Mouse (Mus musculus) embryonic facial prominence, embryonic 13.5 days (tissue): Measurements from ENCODE around the gene Adgrg3. TPM values are rescaled to one million over a fixed set of nuclear protein-coding genes. Genes with fewer than 3 reads are reported as not detected.

Experiments used
- ATAC-seq: fragments of 200-750 bp; cut with Nextera tagmentation; 2 replicates; pipeline ENCODE4 v1.8.0; 2017; ENCODE audit warnings: low read depth; ENCODE audit not compliant: insufficient number of reproducible peaks, insufficient read depth, low FRiP score, low TSS enrichment
- H3K27ac ChIP-seq: fragments of 300-500 bp; sonication (generic); 2 replicates; pipeline ENCODE4 v1.5.1; 2015; ENCODE audit warnings: moderate library complexity, mild to moderate bottlenecking, inconsistent platforms
- H3K27me3 ChIP-seq: fragments of 300-500 bp; sonication (generic); 2 replicates; pipeline ENCODE4 v1.6.1; 2015; ENCODE audit warnings: mild to moderate bottlenecking, inconsistent platforms
- H3K36me3 ChIP-seq: fragments of 300-500 bp; sonication (generic); 2 replicates; pipeline ENCODE4 v1.6.1; 2015; ENCODE audit warnings: mild to moderate bottlenecking, inconsistent platforms
- H3K4me1 ChIP-seq: fragments of 300-500 bp; sonication (generic); 2 replicates; pipeline ENCODE4 v1.6.1; 2015; ENCODE audit warnings: inconsistent platforms
- H3K4me2 ChIP-seq: fragments of 300-500 bp; sonication (generic); 2 replicates; pipeline ENCODE4 v1.6.1; 2015; ENCODE audit warnings: moderate library complexity, mild to moderate bottlenecking, inconsistent platforms
- H3K4me3 ChIP-seq: fragments of 300-500 bp; sonication (generic); 2 replicates; pipeline ENCODE4 v1.5.1; 2015; ENCODE audit warnings: mild to moderate bottlenecking, inconsistent platforms
- H3K9ac ChIP-seq: fragments of 300-500 bp; sonication (generic); 2 replicates; pipeline ENCODE4 v1.6.1; 2015; ENCODE audit warnings: mild to moderate bottlenecking, inconsistent platforms
- H3K9me3 ChIP-seq: fragments of 300-500 bp; sonication (generic); 2 replicates; pipeline ENCODE4 v1.6.1; 2016; ENCODE audit warnings: inconsistent platforms
- WGBS: fragments of 180-500 bp; shearing (Covaris S2); methylation state at CpG from one replicate; pipeline ENCODE4 v1.1.7; 2015; ENCODE audit warnings: mixed read lengths; 5-methylcytosine and 5-hydroxymethylcytosine counted together
- polyA plus RNA-seq: library from polyadenylated mRNA; unstranded; fragments of >200 nt; fragmentation: Nextera tagmentation; extraction: Ambion mirVana; gene quantifications from 2 replicates; pipeline ENCODE4 v1.2.1, GENCODE M21; 2015

Adgrg3 gene
- polyA plus RNA-seq, 1 experiment from 2014 or later, result 2.8 TPM

DNA sequence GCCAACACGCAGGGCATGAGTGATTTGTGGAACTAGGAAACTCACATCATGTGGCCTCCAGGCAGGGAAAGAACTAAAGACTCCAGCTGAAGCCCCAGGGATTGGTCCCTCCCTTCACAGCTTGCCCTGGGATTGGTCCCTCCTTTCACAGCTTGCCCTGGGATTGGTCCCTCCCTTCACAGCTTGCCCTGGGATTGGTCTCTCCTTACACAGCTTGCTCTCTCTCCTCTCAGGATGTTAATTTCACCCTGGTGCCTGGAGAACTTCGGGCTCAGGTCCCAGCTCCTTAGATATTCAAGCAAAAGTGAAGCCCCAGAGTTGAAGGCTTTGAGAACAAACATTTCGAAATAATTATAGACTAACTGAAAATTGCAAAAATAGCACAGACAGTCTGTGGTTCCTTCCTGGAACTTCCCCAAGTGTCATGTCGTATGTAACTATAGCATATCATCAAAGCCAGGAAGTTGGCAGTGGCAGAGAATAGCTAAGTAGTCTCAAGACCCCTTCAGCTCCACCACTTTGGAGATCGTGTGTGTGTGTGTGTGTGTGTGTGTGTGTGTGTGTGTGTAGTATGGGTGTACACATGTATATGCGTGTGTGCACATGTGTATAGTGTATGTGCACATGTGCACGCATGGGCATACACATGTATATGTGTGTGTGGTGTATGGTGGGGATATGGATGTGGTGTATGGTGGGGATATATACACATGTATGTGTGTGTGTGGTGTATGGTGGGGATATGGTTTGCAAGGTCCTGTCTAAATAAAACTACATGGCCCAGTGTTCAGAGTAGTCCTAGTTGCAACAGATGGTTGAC, 19.8 kb downstream of the Adgrg3 start:
- 62% methylated on average over 7 of the region's 7 CpGs for WGBS
- peak; percentile 81; the same call in 1 of the 2 replicates for ATAC-seq

DNA sequence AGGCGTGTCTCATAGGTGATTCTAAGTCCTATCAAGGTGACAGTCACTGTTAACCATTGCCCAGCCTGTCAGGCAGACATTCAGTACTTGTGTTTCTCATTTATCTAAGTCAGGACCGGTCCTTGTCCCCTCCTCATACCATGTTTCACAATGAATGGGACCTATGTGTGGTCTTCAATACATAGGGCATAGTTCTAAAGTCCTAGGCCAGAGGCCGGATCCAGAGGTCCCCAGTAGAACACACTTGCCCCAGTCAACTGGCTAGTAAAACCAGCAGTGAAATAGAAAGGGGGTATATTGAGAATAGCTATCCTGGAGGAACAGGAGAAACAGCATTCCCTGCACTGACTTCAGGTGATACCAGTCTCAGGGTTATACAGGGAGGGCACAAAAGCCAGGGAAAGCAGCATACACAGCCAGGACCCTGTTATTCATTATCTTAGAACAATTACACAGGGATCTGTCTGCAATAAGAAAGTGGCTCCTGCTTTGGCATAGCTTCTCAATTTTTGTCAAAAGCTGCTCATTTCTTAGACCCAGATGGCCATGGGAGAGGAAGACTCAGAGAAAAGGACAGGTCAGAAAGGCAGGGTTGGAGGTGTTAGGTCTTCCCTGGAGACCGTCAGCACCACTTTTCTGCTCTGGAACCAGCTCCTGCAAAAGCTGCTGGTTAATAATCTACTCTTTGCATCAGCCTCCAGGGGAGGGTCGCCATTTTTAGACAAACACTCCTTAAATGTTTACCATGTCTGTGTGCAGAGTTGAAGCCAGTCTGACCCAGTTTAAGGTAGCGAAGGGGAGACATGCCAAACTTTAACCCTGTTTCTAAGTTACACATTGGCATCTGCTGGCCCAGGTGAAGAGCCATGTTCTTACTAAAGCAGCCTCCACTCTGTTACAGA, 24.6 kb downstream of the Adgrg3 start:
- H3K4me2 ChIP-seq, result no peak overlapping the region
- WGBS, result 70% methylated on average over 6 of the region's 6 CpGs

More for the DNA sequence above, 19.8 kb downstream of the Adgrg3 start:
- Histone ChIP-seq H3K36me3 (no peaks in the 10 kb centered on the region), H3K27me3 (no peaks in the 10 kb centered on the region), H3K27ac (no peak overlapping the region), H3K4me1 (0 out of 2 replicates have a peak, but pooled peaks cover 7% of the 10 kb centered on the region), H3K9me3 (no peaks in the 10 kb centered on the region), H3K9ac (no peak overlapping the region), H3K4me3 (no peak overlapping the region), H3K4me2 (no peak overlapping the region)

DNA sequence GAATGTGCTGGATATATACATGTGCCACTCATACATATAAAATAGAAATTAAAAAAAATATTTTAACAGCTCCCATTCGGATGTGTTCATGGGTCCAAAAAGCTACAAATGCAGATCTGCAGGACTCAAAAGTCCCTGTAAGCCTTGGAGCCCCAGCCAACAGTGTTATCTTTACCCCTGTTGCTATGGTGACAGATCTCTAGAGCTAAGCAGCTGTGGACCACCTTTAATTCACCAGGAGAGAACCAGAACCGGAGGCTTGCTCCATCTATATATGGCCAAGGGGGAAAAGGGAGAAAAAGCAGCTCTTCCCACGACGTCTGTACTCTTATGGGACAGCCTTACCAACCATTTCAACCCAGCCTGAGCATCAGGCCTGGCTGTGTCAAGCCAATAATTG, 27.3 kb downstream of the Adgrg3 start:
- no peaks in the 10 kb centered on the region for H3K36me3 ChIP-seq
- no peak overlapping the region for H3K4me3 ChIP-seq
- H3K27ac ChIP-seq, result no peak overlapping the region
- WGBS, result 65% methylated on average over 4 of the region's 4 CpGs
- H3K9ac ChIP-seq, result no peak overlapping the region
- no peak overlapping the region for H3K4me2 ChIP-seq
- H3K9me3 ChIP-seq, result no peaks in the 10 kb centered on the region
- H3K4me1 ChIP-seq, result no peaks in the 10 kb centered on the region
- no peak for ATAC-seq
- no peaks in the 10 kb centered on the region for H3K27me3 ChIP-seq

More for the DNA sequence above, 24.6 kb downstream of the Adgrg3 start:
- H3K9me3 ChIP-seq, result no peaks in the 10 kb centered on the region
- no peaks in the 10 kb centered on the region for H3K4me1 ChIP-seq
- no peaks in the 10 kb centered on the region for H3K36me3 ChIP-seq
- H3K9ac ChIP-seq, result no peak overlapping the region
- H3K27ac ChIP-seq, result no peak overlapping the region
- H3K4me3 ChIP-seq, result no peak overlapping the region
- H3K27me3 ChIP-seq, result no peaks in the 10 kb centered on the region
- no peak for ATAC-seq

DNA sequence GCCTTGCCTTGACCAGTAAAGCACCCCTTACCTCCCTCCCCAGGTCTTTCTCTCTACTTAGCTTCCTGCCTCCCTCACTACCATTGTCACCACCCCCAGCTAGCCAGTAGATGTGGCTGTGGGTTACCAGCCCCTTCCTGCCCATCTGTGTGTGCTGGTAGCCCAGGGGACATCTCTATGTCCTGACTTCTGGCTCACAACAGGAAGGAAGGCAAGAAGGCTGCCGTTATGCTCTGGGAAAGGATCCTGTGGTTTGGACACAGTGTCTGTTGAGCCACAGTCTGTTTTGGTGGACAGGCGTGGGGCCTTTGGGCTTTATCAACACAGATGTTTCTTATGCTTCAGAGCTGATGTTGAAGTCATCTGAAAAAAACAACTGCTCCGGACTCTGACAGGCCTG, 29.5 kb downstream of the Adgrg3 start:
- Histone ChIP-seq H3K27me3 (no peaks in the 10 kb centered on the region), H3K36me3 (no peaks in the 10 kb centered on the region), H3K27ac (no peak overlapping the region), H3K9me3 (no peaks in the 10 kb centered on the region), H3K4me1 (no peaks in the 10 kb centered on the region), H3K4me3 (no peak overlapping the region), H3K4me2 (no peak overlapping the region), H3K9ac (no peak overlapping the region)
- 54% methylated on average over 3 of the region's 3 CpGs for WGBS
- no peak for ATAC-seq

DNA sequence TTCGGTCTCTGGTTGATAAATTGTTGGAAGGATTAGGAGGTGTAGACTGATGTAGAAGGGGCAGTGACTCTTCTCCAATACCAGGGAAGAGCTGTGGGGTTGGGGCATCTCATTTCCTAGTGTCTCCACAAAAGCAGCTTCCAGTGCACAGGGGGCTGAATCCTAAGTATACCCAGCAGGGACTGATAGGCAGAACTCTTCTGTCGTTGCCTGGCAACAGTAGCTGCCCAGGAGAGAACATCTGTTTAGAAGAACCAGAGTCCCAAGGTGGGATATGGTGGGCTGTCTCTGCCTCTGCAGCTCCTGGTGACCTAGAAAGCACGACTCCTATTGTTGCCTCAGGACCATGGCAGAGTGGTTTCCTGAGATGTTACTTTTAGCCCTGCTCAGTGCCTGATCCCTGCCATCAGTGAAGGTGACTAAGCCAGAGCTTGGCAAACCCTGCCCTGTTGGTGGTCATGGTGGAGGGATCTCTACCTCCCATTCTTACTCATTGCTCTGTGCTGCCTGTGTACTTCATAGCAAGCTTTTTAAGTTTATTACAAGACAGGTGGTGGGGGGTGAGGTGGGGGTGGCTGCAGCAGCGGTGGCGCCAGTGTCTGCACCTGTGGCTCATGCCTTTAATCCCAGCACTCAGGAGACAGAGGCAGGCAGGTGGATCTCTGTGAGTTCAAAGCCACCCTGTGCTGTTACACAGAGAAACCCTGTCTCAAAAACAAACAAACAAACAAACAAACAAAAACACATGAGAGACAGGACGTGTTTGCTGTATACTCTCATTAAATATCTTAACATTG, 30.6 kb downstream of the Adgrg3 start:
- Histone ChIP-seq H3K9ac (no peak overlapping the region), H3K9me3 (no peaks in the 10 kb centered on the region), H3K4me3 (no peak overlapping the region), H3K27ac (no peak overlapping the region), H3K4me2 (no peak overlapping the region), H3K4me1 (no peaks in the 10 kb centered on the region), H3K36me3 (no peaks in the 10 kb centered on the region), H3K27me3 (no peaks in the 10 kb centered on the region)
- WGBS, result 69% methylated on average over 6 of the region's 6 CpGs
- no peak for ATAC-seq

DNA sequence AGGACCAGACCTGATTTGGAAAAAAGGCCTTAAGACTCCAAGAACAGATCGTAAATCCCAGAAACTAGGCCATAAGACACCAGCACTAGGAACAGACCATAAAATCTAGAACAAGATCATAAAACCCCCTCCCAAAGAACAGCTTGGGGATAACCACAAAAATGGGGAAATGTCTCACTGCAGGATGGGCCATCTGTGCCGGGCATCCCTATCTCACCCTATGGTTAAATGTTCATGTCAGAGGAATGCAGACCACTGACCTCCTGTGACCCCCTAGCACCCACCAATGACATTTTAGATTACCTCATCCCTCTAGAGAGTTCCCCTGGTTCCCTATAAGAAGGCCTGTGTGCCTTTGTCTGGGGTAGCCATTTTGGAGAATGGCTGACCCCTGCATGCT, 32.1 kb downstream of the Adgrg3 start:
- no peak for ATAC-seq
- Histone ChIP-seq H3K4me1 (no peaks in the 10 kb centered on the region), H3K4me3 (no peak overlapping the region), H3K9ac (no peak overlapping the region), H3K36me3 (no peaks in the 10 kb centered on the region), H3K9me3 (no peaks in the 10 kb centered on the region), H3K27ac (no peak overlapping the region), H3K4me2 (no peak overlapping the region), H3K27me3 (no peaks in the 10 kb centered on the region)
- 71% methylated on average over 2 of the region's 2 CpGs for WGBS

DNA sequence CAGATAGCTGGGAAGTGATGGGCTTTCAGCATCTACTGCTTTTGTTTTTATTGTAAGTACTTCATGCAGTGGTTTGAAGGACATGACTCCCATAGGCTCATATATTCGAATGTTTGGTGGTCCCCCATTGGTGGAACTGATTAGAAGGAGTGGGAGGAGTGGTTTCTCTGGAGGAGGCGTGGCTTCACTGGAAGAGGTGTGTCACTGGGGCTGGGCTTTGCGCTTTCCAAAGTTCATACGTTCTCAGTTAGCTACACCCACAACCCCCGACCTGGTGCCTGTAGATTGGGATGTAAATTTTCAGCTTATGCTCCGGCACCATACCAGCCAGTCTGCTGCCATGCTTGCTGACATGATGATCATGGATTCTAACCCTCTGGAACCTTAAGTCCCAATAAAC, 36.9 kb downstream of the Adgrg3 start:
- Histone ChIP-seq H3K27me3 (no peaks in the 10 kb centered on the region), H3K9ac (no peak overlapping the region), H3K27ac (no peak overlapping the region), H3K4me1 (no peaks in the 10 kb centered on the region), H3K4me2 (no peak overlapping the region), H3K4me3 (no peak overlapping the region), H3K9me3 (no peaks in the 10 kb centered on the region), H3K36me3 (no peaks in the 10 kb centered on the region)
- WGBS, result 55% methylated on average over 6 of the region's 6 CpGs
- no peak for ATAC-seq

DNA sequence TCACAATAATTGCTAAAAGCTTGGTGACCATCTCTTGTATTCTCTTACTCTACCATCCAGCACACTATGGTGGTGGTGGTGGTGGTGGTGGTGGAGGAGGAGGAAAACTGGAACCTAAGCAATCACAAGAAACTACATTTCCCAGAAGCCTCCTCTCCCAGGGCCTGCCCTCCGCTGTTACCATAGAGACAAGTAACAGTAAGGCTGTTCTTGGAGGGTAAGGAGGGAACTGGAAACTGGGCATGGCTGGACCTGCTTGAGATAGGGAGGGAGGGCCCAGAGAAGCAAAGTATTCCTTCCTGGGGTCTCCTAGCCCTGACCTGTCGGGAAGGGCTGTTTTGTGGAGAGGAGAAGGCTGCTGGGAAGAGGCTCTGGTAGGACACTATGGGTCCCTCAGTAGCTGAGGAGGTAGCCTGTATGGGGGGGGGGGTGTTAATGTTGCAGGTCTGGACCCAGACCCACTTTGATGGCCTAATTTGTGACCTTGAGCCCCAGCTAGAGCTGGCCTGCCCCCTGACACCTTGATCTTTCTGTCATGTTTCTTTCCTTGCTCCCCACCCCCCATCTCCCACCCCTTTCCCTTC, 37.5 kb downstream of the Adgrg3 start, which contains the start of gene Drc7:
TSS of gene Drc7 (plus strand) at position 177 of the 584 bp plus-strand sequence.
- H3K4me1 ChIP-seq, result no peaks in the 10 kb centered on the region
- H3K27ac ChIP-seq, result no peak within 1 kb of the TSS
- H3K27me3 ChIP-seq, result no peaks in the 10 kb centered on the region
- peak; percentile 62; the same call in 1 of the 2 replicates for ATAC-seq
- no peaks in the 10 kb centered on the region for H3K36me3 ChIP-seq
- no peaks in the 10 kb centered on the region for H3K9me3 ChIP-seq
- no peak within 1 kb of the TSS for H3K4me3 ChIP-seq
- whole genome bisulfite sequencing, result 21% methylated on average over 2 of the region's 2 CpGs
- H3K4me2 ChIP-seq, result no peak within 1 kb of the TSS
- no peak within 1 kb of the TSS for H3K9ac ChIP-seq

DNA sequence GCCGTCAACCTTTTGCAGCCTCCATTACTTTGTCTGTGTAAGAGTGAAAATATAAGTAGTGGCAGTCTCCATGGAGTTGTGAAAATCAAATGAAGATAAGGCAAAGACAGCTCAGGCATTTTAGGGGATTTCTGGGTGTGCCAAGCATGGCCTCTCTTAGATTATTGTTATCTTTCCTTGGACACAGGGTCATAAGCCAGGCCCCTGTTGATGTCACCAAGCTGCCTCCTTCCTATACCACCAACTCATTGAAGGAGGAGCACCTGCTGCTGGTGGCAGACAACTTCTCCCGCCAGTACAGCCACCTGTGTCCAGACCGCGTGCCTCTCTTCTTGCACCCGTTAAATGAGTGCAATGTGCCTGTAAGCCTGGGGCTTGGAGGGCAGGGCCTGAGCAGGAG, 38.9 kb downstream of the Adgrg3 start:
- ATAC-seq, result no peak
- Histone ChIP-seq H3K4me2 (no peak overlapping the region), H3K4me3 (no peak overlapping the region), H3K4me1 (no peaks in the 10 kb centered on the region), H3K27ac (no peak overlapping the region), H3K36me3 (no peaks in the 10 kb centered on the region), H3K9me3 (no peaks in the 10 kb centered on the region), H3K9ac (no peak overlapping the region), H3K27me3 (no peaks in the 10 kb centered on the region)
- WGBS, result 80% methylated on average over 5 of the region's 5 CpGs

DNA sequence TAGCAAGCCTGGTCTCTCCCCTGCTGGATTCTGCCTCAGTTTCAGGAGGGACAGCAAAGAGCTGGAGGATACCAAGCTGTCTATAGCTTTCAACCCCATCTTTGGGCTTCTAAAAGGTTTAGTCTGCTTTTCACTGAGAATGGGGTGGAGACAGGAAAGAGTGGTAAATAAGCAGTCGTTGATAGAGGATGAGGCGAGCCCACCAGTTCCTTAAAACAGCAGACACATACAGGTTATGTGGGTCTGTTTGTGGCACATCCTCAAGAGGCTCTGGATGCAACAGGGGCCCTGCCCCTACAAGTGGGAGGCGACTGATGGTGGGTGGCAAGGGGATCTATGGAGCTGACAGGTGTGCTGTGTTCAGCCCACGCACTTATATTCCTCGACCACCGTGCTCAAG, 41.2 kb downstream of the Adgrg3 start:
- WGBS, result 76% methylated on average over 6 of the region's 6 CpGs
- no peak overlapping the region for H3K27ac ChIP-seq
- no peaks in the 10 kb centered on the region for H3K4me1 ChIP-seq
- H3K9me3 ChIP-seq, result no peaks in the 10 kb centered on the region
- H3K9ac ChIP-seq, result no peak overlapping the region
- no peak overlapping the region for H3K4me3 ChIP-seq
- no peaks in the 10 kb centered on the region for H3K27me3 ChIP-seq
- no peak overlapping the region for H3K4me2 ChIP-seq
- H3K36me3 ChIP-seq, result no peaks in the 10 kb centered on the region
- no peak for ATAC-seq
